Mouse (Mus musculus) MEL (cell line): Measurements from ENCODE around the gene Prickle2.

ENCODE experiments used
- CHD1 ChIP-seq: IDR thresholded peaks from 2 replicates; pipeline ENCODE4 v1.6.1; 2012; ENCODE audit warnings: low read depth, mild to moderate bottlenecking, inconsistent platforms, low read length, improper control_type of control experiment
- CHD2 ChIP-seq: IDR thresholded peaks from 2 replicates; pipeline ENCODE4 v1.6.1; 2011; ENCODE audit warnings: low read length, improper control_type of control experiment
- CTCF ChIP-seq, 3 experiments: IDR thresholded peaks in 2 of 3; conservative IDR thresholded peaks in 1 of 3; 2 replicates each; pipeline ENCODE4 v1.5.1; 2011 to 2012; ENCODE audit warnings: low read length in 3 of 3, low read depth in 2 of 3, mild to moderate bottlenecking in 2 of 3, improper control_type of control experiment in 1 of 3, inconsistent platforms in 1 of 3, mixed read lengths in 1 of 3, moderate library complexity in 1 of 3; ENCODE audit not compliant: control insufficient read depth in 1 of 3, insufficient read depth in 1 of 3, poor library complexity in 1 of 3, severe bottlenecking in 1 of 3
- E2F4 ChIP-seq: IDR thresholded peaks from 2 replicates; pipeline ENCODE4 v1.6.1; 2011; ENCODE audit warnings: low read depth, low read length, improper control_type of control experiment, borderline replicate concordance
- EP300 ChIP-seq, 2 experiments: IDR thresholded peaks; 2 replicates each; pipeline ENCODE4 v1.6.1; 2011; ENCODE audit warnings: improper control_type of control experiment in 2 of 2, low read length in 2 of 2, low read depth in 1 of 2, mild to moderate bottlenecking in 1 of 2
- GATA1 ChIP-seq: IDR thresholded peaks from 2 replicates; pipeline ENCODE4 v1.6.1; 2011; ENCODE audit warnings: low read depth, low read length, improper control_type of control experiment
- JUND ChIP-seq: IDR thresholded peaks from 2 replicates; pipeline ENCODE4 v1.6.1; 2011; ENCODE audit warnings: low read depth, mild to moderate bottlenecking, improper control_type of control experiment, low read length
- MAZ ChIP-seq: IDR thresholded peaks from 2 replicates; pipeline ENCODE4 v1.6.1; 2012; ENCODE audit warnings: low read depth, mild to moderate bottlenecking, inconsistent platforms, low read length, improper control_type of control experiment
- MYC ChIP-seq: IDR thresholded peaks from 2 replicates; pipeline ENCODE4 v1.6.1; 2011; ENCODE audit warnings: low read depth, mild to moderate bottlenecking, low read length, improper control_type of control experiment, moderate library complexity
- NELFE ChIP-seq: IDR thresholded peaks from 2 replicates; pipeline ENCODE4 v1.6.1; 2011; ENCODE audit warnings: low read depth, low read length, improper control_type of control experiment
- POLR2A ChIP-seq, 2 experiments: IDR thresholded peaks; 2 replicates each; pipeline ENCODE4 v1.6.1; 2011 to 2012; ENCODE audit warnings: low read length in 2 of 2, mild to moderate bottlenecking in 2 of 2, control low read depth in 1 of 2, improper control_type of control experiment in 1 of 2, low read depth in 1 of 2, moderate library complexity in 1 of 2; ENCODE audit not compliant: control insufficient read depth in 1 of 2, insufficient read depth in 1 of 2, poor library complexity in 1 of 2
- ZC3H11A ChIP-seq: IDR thresholded peaks from 2 replicates; pipeline ENCODE4 v1.6.1; 2012; ENCODE audit warnings: low read depth, mild to moderate bottlenecking, inconsistent platforms, low read length, improper control_type of control experiment

DNA sequence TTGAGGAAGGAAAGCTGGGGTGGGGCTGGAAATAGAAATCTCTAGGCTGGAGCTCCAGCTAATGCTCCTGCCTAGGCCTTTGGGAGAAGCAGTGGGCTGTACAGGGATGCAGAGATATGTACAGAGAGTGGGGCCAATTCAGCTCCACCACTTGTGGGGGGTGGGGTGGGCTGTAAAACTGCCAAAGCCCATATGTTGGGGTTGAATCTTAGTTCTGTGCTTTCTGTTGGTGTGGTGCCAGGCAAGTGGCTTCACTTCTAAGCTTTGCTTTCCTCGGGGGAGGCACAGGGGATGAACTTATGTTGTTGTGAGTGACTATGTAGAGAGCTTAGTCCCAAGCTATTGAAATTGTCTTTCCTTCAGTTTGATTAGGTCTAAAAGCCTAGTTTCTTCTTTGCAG, 292.0 kb downstream of the Prickle2 start:
- TF ChIP-seq MYC (no peak), EP300 (IDR thresholded peaks at IDR 0.05; ENCODE audit: low read depth in 1 of 2, low read length in 2 of 2) (no peak), MAZ (no peak), CHD2 (no peak), ZC3H11A (no peak), CHD1 (no peak), E2F4 (no peak), NELFE (no peak), CTCF (IDR thresholded peaks at IDR 0.05 in 2 of 3, conservative IDR thresholded peaks at IDR 0.05 in 1 of 3; ENCODE audit: control insufficient read depth in 1 of 3, insufficient read depth in 1 of 3, low read depth in 2 of 3, low read length in 3 of 3, poor library complexity in 1 of 3, severe bottlenecking in 1 of 3) (no peak), GATA1 (no peak), POLR2A (IDR thresholded peaks at IDR 0.05; ENCODE audit: control insufficient read depth in 1 of 2, insufficient read depth in 1 of 2, low read depth in 1 of 2, low read length in 2 of 2, poor library complexity in 1 of 2) (no peak), JUND (no peak)
